Mouse (Mus musculus) left cerebral cortex, postnatal 36 days (tissue): Measurements from ENCODE around the gene Ndrg3. TPM values are rescaled to one million over a fixed set of nuclear protein-coding genes. Genes with fewer than 3 reads are reported as not detected.
"Not testable (repeated sequence)": the region's sequence is repeated elsewhere in the genome, so short reads cannot be mapped to it uniquely, and the experiment has no call there.

Experiments
- DNase-seq, 2 experiments: peaks; one replicate each; pipeline ENCODE4 v3.0.0; 2021 to 2022; ENCODE audit warnings: low spot score in 2 of 2, mixed read lengths in 1 of 2
- intact Hi-C: fragments of 180-260 bp; cut with DNase I; formaldehyde crosslinking; loops from one replicate; pipeline ENCODE4 v1.15.1; 2025
- total RNA-seq, 2 experiments: library from RNA; stranded (reverse); gene quantifications; 2 replicates each; pipeline ENCODE4 v1.2.3; 2021

Ndrg3 gene
- total RNA-seq, 2 experiments from 2014 or later = 495 to 546 TPM

GRCm38 (mm10) chr2:156885666-156886065, 106.2 kb downstream of the Ndrg3 start:
- intact Hi-C loops, DNase-seq: not testable (repeated sequence)

- no peak for DNase-seq
Observed at GRCm38 (mm10) chr2:156884396-156885211, 107.3 kb downstream of the Ndrg3 start.

GRCm38 (mm10) chr2:156882431-156883001, 109.3 kb downstream of the Ndrg3 start:
- DNase-seq = no peak
- intact Hi-C loops = no loop called here

More at GRCm38 (mm10) chr2:156884396-156885211, 107.3 kb downstream of the Ndrg3 start:
- intact Hi-C loops = no loop called here

- intact Hi-C loops = loop anchor here (10.0 kb wide), 1 partner anchor 215 kb away; no protein-coding TSS in a partner anchor
- no peak for DNase-seq
Observed at GRCm38 (mm10) chr2:156879541-156879940, 112.3 kb downstream of the Ndrg3 start.

GRCm38 (mm10) chr2:156877726-156878125, 114.1 kb downstream of the Ndrg3 start:
- DNase-seq = no peak
- intact Hi-C loops = loop anchor here (10.0 kb wide), 1 partner anchor 217 kb away; no protein-coding TSS in a partner anchor

Other genes starting within 250 kb of the Ndrg3 start
- 10 to 100 TPM; 16.6 to 16.9 TPM for gene Myl9, start 216.6 kb downstream of the Ndrg3 start, total RNA-seq
- under 1 TPM; 0.61 to 0.76 TPM for gene Tgif2, start 152.0 kb downstream of the Ndrg3 start, total RNA-seq
- gene 4930518I15Rik, start 134.1 kb downstream of the Ndrg3 start, total RNA-seq = 1 to 10 TPM; 1.0 to 4.5 TPM
- gene Rab5if, start 128.9 kb downstream of the Ndrg3 start, total RNA-seq = 100 to 1,000 TPM in 1 of 2 experiments, 10 to 100 TPM in 1; 89.8 to 102 TPM
- gene Sla2, start 104.9 kb downstream of the Ndrg3 start, total RNA-seq = under 1 TPM; 0.45 to 0.57 TPM
- 1 to 10 TPM; 6.5 to 7.5 TPM for gene Dsn1, start 15.1 kb upstream of the Ndrg3 start, total RNA-seq
- gene Soga1, start 87.2 kb upstream of the Ndrg3 start, total RNA-seq = 10 to 100 TPM; 20.0 to 26.0 TPM
- not detected for gene Tldc2, start 95.0 kb upstream of the Ndrg3 start, total RNA-seq
- gene Samhd1, start 143.2 kb upstream of the Ndrg3 start, total RNA-seq = 10 to 100 TPM; 10.3 to 12.7 TPM
- gene Rbl1, start 212.5 kb upstream of the Ndrg3 start, total RNA-seq = 1 to 10 TPM; 1.2 to 2.1 TPM